ENCODE assay signal across 11 mouse cellular contexts in the genomic region with DNA sequence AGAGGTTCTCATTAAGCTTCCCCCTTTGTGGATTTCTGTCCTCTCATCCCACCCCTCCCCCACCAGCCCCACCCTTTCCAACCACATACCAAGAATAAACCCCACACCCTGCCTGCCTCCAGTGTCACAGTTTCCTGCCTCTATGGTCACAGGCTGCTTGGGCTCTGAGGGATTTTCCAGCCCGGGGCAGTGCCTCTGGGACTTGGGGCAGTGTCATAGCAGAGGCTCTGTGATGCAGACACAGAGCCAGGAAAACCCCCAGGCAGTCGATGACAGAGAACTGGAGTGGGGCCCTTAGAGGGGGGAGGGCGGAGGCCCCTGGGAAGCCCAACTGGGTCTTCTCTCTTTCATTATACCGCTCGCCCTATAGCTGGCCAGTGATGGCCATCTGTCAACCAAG. TPM values are rescaled to one million over a fixed set of nuclear protein-coding genes. Genes with fewer than 3 reads are reported as not detected.
DNase-seq lines count a peak whose midpoint lies in the region; ATAC-seq and TF ChIP-seq lines count a peak whose summit lies in the region.
"Had no signal": no experiment of that assay in that cellular context is flagged by ENCODE, and none has a peak within 500 bp of the region (broad histone marks: within the 10 kb centered on the region; RNA-seq: fewer than 3 reads in every experiment).

No protein-coding gene starts in this region.

- H3K9me3 ChIP-seq in heart, embryonic 11.5 days (replicated peaks; ENCODE audit: control insufficient read depth, low read length): no peaks in the 10 kb centered on the region

- 67% methylated on average over 5 of the region's 5 CpGs for WGBS in heart, embryonic 11.5 days (ENCODE audit: insufficient replicate concordance)

- H3K4me1 ChIP-seq in heart, embryonic 11.5 days (ENCODE audit: control insufficient read depth, insufficient read depth, low read length): 0 out of 2 replicates have a peak, but pooled peaks cover 3% of the 10 kb centered on the region
- H3K4me1 ChIP-seq in testis, adult 2 months (ENCODE audit: control insufficient read depth, insufficient read depth, low read length): no peaks in the 10 kb centered on the region

- peak; percentile 14; the same call in 1 of the 2 replicates for TF ChIP-seq POLR2A in testis, adult 2 months (IDR thresholded peaks at IDR 0.05; ENCODE audit: control insufficient read depth, low read depth, low read length)

- H3K27ac ChIP-seq in heart, embryonic 11.5 days (ENCODE audit: low read depth, low read length): no peak overlapping the region
- no peak overlapping the region for H3K27ac ChIP-seq in testis, adult 2 months (ENCODE audit: control insufficient read depth, insufficient read depth, low read depth, low read length)

- no peak overlapping the region for H3K4me2 ChIP-seq in heart, embryonic 11.5 days

- ATAC-seq in heart, embryonic 11.5 days (replicated peaks; ENCODE audit: insufficient number of reproducible peaks, low FRiP score, low TSS enrichment): 0 out of 2 replicates have a peak, but pooled peaks have one; percentile 16
- ATAC-seq in inflammation-experienced regulatory T-cells, adult 6 months: peak; percentile 89
- ATAC-seq: forebrain, postnatal 0 days had no signal

- no peak for TF ChIP-seq CTCF in testis, adult 2 months (IDR thresholded peaks at IDR 0.05; ENCODE audit: control insufficient read depth, insufficient read depth, insufficient replicate concordance, low read depth, low read length)

- no peak overlapping the region for H3K9ac ChIP-seq in heart, embryonic 11.5 days (ENCODE audit: low read depth, low read length)
- H3K9ac ChIP-seq: forebrain, postnatal 0 days had no signal

- no peak overlapping the region for H3K4me3 ChIP-seq in heart, embryonic 11.5 days (ENCODE audit: low read depth, low read length)
- H3K4me3 ChIP-seq in testis, adult 2 months (ENCODE audit: control insufficient read depth, low read depth, low read length): peak overlapping the region; percentile 57

- H3K27me3 ChIP-seq in heart, embryonic 11.5 days (ENCODE audit: control insufficient read depth, insufficient read depth, low read length): no peaks in the 10 kb centered on the region
- H3K27me3 ChIP-seq in testis, adult 2 months (ENCODE audit: control insufficient read depth, insufficient read depth, low read length): no peaks in the 10 kb centered on the region

- no peaks in the 10 kb centered on the region for H3K36me3 ChIP-seq in heart, embryonic 11.5 days (ENCODE audit: control insufficient read depth, insufficient read depth, low read length)
- no peaks in the 10 kb centered on the region for H3K36me3 ChIP-seq in testis, adult 2 months (ENCODE audit: control insufficient read depth, insufficient read depth, low read length)

- DNase-seq in heart, postnatal 25 days (ENCODE audit: low spot score): no peak
- DNase-seq in testis, postnatal 10 days (ENCODE audit: low spot score): no peak
- no peak for DNase-seq in frontal cortex, postnatal 25 days (ENCODE audit: low spot score in 2 of 2)
- DNase-seq in spleen, postnatal 10 days (ENCODE audit: low spot score in 2 of 2): no peak
- DNase-seq in left cerebral cortex, postnatal 4 days: no peak
- DNase-seq: adrenal gland, adult 8-10 months; forebrain, postnatal 0 days; kidney, postnatal 25 days had no signal

- intact Hi-C loops in heart, postnatal 25 days (cut with DNase I): no loop called here
- intact Hi-C loops in left cerebral cortex, postnatal 4 days (cut with DNase I): no loop called here

RNA-seq across cellular contexts. Expression of a gene that starts 27.9 kb away (rescaled TPM):
- 15.2 and 16.2 TPM in 2 replicates for polyA plus RNA-seq in heart, embryonic 11.5 days (2014; fragmentation: Nextera tagmentation; extraction: Ambion mirVana)
- 10 to 100 TPM; 30.2 to 62.0 TPM for total RNA-seq in heart, postnatal 25 days (2021)
- polyA plus RNA-seq in testis, adult 2 months (2012; rRNA removed): 1.8 and 2.2 TPM in 2 replicates
- 100 to 1,000 TPM in 2 of 3 experiments, 10 to 100 TPM in 1; 98.8 to 258 (median 129) TPM for polyA plus RNA-seq in inflammation-experienced regulatory T-cells, adult 6 months (2017; shearing (Covaris generic))
- 10 to 100 TPM; 33.1 to 35.4 TPM for total RNA-seq in left cerebral cortex, postnatal 4 days (2021)
